Mouse (Mus musculus) left cerebral cortex, adult 8-10 months (tissue): ENCODE results near the gene Pcgf5. TPM values are rescaled to one million over a fixed set of nuclear protein-coding genes. Genes with fewer than 3 reads are reported as not detected.
A peak's percentile ranks its signal among the peaks of the same experiment; 100 is the strongest.

ENCODE experiments used
- DNase-seq, 2 experiments: peaks; one replicate each; pipeline ENCODE4 v3.0.0; 2022; ENCODE audit warnings: low spot score in 2 of 2
- total RNA-seq, 4 experiments: library from RNA; stranded (reverse); gene quantifications; 2 replicates each; pipeline ENCODE4 v1.2.4; 2022

The Pcgf5 gene
- 10 to 100 TPM; 25.7 to 31.6 (median 28.4) TPM for total RNA-seq

- peak; percentile 48 to 76 for DNase-seq
Measured at GRCm38 (mm10) chr19:36348161-36348800, at the start of gene Pcgf5. Gene Pcgf5, plus strand, starts transcription at chr19:36348309.

- no peak for DNase-seq
Measured at GRCm38 (mm10) chr19:36305542-36305941, 42.6 kb upstream of the Pcgf5 start.

GRCm38 (mm10) chr19:36314010-36314409, 34.1 kb upstream of the Pcgf5 start:
- DNase-seq = peak in 1 of 2 experiments; percentile 51

- no peak for DNase-seq
Measured at GRCm38 (mm10) chr19:36319735-36320134, 28.4 kb upstream of the Pcgf5 start.

GRCm38 (mm10) chr19:36321066-36321465, 27.0 kb upstream of the Pcgf5 start:
- peak; percentile 3 to 54 for DNase-seq

- no peak for DNase-seq
Measured at GRCm38 (mm10) chr19:36323326-36323725, 24.8 kb upstream of the Pcgf5 start.

- no peak for DNase-seq
Measured at GRCm38 (mm10) chr19:36328678-36329077, 19.4 kb upstream of the Pcgf5 start.

- no peak for DNase-seq
Measured at GRCm38 (mm10) chr19:36347376-36347775, 733 bp upstream of the Pcgf5 start.

- DNase-seq = no peak
Measured at GRCm38 (mm10) chr19:36347831-36348160, 313 bp upstream of the Pcgf5 start.

- peak; percentile 55 to 74 for DNase-seq
Measured at GRCm38 (mm10) chr19:36348801-36349486, 835 bp downstream of the Pcgf5 start.

- DNase-seq = no peak
Measured at GRCm38 (mm10) chr19:36349487-36349955, 1.4 kb downstream of the Pcgf5 start.

GRCm38 (mm10) chr19:36350181-36350580, 2.1 kb downstream of the Pcgf5 start:
- no peak for DNase-seq

GRCm38 (mm10) chr19:36350870-36351269, 2.8 kb downstream of the Pcgf5 start:
- DNase-seq = no peak

- DNase-seq = no peak
Measured at GRCm38 (mm10) chr19:36362541-36362940, 14.4 kb downstream of the Pcgf5 start.

- DNase-seq = no peak
Measured at GRCm38 (mm10) chr19:36364757-36365156, 16.6 kb downstream of the Pcgf5 start.

GRCm38 (mm10) chr19:36371478-36371877, 23.4 kb downstream of the Pcgf5 start:
- no peak for DNase-seq

GRCm38 (mm10) chr19:36373056-36373621, 25.0 kb downstream of the Pcgf5 start:
- DNase-seq = no peak

- DNase-seq = no peak
Measured at GRCm38 (mm10) chr19:36375200-36375783, 27.2 kb downstream of the Pcgf5 start.

GRCm38 (mm10) chr19:36377729-36378128, 29.6 kb downstream of the Pcgf5 start:
- DNase-seq = no peak

GRCm38 (mm10) chr19:36378511-36379232, 30.6 kb downstream of the Pcgf5 start:
- no peak for DNase-seq

- DNase-seq = no peak
Measured at GRCm38 (mm10) chr19:36382901-36383300, 34.8 kb downstream of the Pcgf5 start.

GRCm38 (mm10) chr19:36383977-36384376, 35.9 kb downstream of the Pcgf5 start:
- DNase-seq = no peak
